Mouse (Mus musculus): Measurements from ENCODE around the gene Trmt44. TPM values are rescaled to one million over a fixed set of nuclear protein-coding genes. Genes with fewer than 3 reads are reported as not detected.

Gene Trmt44
- 6.5 and 6.6 TPM in 2 replicates for polyA plus RNA-seq (2012)

DNA sequence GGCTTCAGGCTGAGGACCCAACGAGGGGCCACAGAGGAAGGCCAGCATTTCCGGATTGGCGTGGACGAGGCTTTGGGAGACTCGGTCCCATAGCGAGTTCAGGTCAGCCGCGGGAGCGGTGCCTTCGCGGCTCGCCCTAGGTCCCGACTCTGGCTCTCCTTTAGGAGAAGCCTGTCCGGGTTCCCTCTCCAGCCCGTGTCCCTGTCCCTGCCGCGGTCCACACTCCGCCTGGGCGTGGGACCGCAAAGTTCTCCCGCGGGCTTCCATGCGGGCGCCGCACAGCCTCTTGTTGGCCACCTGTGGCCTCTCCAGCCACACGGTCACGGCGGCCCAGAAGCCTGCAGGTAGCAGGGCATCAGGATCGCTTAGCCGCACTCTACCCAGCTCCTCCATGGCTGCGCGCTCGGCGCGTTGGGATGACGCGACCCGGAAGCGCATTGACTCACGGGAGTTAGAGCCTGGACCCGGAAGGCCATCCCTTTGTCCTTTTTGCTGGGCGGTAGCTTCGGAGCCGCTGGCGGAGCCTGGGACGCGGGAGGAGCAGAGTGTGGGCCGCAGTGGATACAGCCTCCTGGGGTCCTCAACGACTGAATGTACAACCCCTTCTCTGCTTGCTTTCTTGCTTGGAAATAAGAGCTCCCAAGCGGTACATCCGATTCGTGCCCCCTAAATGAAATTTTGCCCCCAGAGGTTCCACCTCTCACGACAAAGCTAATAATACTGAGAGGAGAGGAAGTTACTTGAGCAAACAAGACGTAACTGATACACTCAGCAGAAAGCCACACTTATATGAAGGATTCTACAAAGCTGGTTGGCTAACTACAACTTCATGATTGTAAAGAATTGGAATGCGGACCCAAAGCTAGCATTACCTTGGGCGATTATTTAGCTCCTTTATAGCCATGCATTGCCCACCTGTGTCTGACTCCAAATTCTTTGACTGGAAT, at the start of gene Trmt44:
Gene Trmt44 (minus strand): TSS at position 418 of the 947 bp plus-strand sequence.
- TF ChIP-seq GATA1 (IDR thresholded peaks at IDR 0.05; ENCODE audit: low read length): no peak

DNA sequence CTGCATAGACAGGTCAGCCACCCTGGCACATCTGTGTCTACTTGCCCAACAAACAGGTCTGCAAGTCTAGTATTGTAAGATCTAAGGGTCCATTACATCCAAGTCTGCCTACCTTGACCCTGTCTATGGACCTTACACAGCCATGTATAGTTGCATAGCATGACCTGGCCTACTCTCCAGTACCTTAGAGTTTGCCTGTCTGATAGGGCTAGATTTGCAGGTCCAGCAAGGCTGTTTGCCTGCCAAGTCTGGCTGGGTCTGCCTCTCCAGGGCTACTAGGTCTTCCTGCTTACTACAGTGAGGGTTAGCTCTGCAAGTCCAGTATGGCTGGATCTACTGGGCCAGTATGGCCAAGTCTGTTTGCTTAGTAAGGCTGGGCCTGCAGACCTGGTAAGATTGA, 49.0 kb upstream of the Trmt44 start:
- TF ChIP-seq GATA1 (IDR thresholded peaks at IDR 0.05; ENCODE audit: low read length): no peak

DNA sequence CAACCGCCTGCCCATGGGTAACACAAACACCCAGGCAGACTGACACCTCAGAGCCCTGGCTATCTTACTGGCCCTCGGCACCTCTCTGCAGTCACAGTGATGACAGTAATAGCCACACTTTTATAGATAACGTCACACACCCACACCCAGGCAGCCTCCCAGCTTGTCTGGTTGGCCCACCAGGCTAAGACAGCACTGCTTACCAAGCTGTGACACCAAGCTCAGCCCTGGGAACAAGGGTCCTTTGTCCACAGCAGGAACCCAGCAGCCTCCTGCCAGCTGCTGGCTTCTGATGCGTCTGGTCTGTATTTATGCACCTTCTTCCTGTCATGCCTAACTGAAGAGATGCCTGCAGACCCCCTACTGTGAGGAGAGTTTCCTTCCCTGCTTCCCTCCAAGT, 46.2 kb upstream of the Trmt44 start:
- no peak for TF ChIP-seq GATA1 (IDR thresholded peaks at IDR 0.05; ENCODE audit: low read length)

DNA sequence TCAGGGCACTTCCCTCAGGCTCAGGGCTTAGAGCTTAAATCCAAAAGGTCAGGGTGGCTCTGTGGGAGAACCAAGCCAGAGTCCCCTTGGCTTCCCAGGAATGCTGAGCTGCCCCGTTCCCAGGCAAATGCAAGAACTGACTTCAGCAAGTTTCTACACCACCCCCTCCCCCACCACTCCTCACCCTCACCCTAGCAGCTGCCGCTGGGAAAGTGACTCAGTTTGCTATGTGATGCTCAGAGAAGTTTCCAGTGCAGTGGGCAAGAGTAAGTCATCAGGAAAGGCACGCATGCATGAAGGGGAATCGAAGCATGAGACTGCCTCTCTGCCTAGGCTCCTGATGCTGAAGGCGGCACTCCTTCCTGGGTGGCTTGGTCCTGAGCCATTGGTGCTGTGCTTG, 42.1 kb upstream of the Trmt44 start:
- no peak for TF ChIP-seq GATA1 (IDR thresholded peaks at IDR 0.05; ENCODE audit: low read length)

DNA sequence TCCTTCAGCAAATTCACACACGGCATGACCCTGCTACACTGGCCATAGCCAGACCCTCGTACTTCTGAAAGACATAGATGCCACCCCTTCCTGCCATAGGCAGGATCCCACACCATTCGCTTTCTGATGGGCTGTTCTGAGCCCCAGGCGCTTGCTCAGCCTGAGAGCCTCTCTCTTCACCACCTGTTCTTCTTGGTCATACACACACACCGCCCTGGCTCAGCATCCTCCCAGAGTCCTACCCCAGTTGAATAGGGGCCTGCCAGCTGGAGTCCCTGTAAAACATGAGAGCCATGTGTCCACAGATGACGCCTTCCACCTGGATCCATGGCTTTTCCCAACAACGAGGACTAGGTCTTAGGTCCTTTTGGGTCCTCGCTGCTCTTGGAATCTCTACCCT, 37.9 kb upstream of the Trmt44 start:
- TF ChIP-seq GATA1 (IDR thresholded peaks at IDR 0.05; ENCODE audit: low read length): no peak

DNA sequence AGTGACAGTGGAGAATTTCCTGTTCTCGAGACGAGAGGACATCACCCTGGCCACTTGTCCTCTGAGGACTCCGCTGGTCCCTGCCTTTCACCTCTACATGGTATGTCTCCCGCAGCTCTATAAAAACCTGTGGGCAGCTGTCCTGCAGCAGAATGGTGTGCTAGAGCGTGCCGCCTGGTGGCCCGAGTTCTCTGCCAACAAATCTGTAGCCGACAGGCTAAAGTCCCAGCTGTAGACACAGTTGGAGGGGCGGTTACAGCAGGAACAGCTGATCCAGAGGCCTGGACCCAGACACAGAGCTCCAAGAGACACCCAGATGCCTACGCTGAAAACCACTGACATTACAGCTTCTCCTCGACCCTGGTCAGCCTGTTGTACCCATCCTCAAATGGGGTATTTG, 37.0 kb upstream of the Trmt44 start:
- TF ChIP-seq GATA1 (IDR thresholded peaks at IDR 0.05; ENCODE audit: low read length): no peak

DNA sequence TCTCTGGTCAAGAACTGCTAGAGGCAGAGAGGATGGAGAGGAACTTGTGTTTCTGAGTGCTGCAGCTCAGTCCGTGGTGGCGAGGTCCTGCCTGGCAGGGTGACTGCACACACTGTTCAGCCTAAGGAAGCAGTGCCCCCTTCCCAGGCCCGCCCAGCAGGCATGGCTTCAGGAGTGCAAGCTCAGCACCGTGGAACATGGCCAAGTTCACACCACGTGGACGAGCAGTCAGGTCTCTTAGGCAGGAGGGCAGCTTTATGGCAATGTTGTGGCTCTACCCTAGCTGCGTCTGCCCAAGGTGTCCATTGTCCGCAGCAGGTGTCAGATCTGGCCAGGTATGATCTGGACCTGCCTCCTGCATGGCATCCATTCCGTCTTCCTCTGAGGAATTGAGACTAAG, 36.3 kb upstream of the Trmt44 start:
- TF ChIP-seq GATA1 (IDR thresholded peaks at IDR 0.05; ENCODE audit: low read length): no peak

DNA sequence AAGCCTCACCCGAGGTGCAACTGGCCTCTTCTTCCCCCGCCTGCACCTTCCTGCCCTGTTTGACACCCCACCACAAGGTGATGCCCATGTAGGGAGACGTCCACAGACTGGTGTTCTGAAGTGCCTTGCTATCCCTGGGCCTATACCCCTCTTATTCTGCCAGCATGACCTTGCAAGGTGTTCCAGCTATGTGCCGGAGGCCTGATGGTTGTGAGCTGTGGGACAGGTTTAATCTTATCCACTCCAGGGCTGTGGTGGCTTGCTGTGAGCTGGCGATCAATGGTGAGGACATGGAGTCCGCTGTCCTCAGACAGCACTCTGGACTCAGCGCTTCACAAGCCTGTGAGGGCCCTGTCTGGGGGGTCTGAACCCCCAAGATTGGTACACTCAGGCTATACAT, 35.5 kb upstream of the Trmt44 start:
- no peak for TF ChIP-seq GATA1 (IDR thresholded peaks at IDR 0.05; ENCODE audit: low read length)

DNA sequence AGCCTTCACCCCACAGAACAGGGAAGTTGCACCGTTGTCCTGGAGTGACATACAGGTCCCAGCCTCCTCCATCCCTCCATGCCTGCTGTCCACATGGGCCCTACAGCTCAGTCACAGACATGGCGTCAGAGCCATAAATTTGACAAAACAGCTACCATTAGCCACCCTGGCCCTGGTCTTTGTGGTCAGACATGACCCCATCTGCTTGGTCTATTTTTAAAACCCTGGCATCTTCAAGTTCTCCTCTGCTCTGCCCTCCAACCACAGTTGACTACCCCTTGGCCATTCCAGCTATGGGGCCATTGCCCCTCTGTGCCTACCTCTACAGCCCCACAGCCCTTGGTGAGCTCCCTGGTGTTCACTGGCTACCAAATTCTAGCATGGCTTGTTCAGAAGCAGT, 35.1 kb upstream of the Trmt44 start:
- no peak for TF ChIP-seq GATA1 (IDR thresholded peaks at IDR 0.05; ENCODE audit: low read length)

DNA sequence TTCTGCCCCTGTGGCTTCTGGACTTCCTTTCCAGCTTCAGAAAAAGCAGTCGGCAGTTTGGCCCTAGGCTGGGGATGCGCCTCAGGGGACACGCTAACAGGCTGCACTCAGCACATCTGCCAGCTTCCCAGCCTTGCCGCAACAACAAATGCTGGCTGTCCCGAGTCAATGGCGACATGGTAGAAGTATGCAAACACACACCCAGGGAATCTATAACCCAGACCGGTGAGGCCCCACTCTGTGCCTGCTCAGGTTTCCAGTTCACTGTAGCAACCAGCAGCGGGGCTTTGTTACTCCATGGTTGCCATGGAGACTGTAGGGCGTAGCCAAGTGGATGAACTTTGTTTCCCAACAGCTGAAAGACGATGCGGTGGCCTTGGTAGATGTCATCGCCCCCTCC, 34.5 kb upstream of the Trmt44 start:
- TF ChIP-seq GATA1 (IDR thresholded peaks at IDR 0.05; ENCODE audit: low read length): no peak

DNA sequence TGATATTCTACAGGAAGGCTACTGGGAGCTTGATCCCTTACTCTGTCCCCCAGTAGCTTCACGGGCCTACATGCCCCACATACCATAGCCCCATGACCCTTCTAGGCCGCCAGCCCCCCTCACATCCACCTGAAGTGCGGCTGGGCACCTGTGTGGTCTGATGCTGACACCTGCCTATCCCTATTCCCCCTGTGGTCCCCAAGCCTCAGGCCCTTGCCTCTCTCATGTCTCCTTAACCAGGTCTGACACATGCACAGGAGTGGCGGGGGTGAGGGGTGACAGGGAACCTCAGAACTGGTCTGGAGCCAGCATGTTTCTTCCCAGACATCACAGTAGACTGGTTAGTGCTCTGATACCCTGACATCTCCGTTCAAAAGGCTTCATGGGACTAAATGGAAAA, 33.7 kb upstream of the Trmt44 start:
- TF ChIP-seq GATA1 (IDR thresholded peaks at IDR 0.05; ENCODE audit: low read length): no peak

DNA sequence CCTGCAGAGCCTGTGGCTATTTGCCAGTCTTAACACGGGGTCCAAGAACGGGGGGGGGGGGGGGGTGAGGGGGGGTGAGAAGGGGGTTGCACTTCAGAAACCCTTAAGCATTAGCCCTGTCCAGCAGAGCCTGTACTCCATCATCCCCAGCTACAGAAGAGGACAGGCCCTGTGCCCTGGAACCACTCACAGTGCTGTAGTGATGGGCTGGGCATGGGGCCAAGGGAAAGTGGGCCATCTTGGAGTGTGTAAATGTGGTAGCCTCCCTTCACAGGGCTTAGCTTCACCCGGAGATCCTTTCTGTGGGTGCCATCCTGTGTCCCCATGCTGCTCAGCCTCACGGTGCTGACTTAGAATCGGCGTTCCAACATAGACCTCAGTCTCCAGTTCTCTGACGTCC, 32.9 kb upstream of the Trmt44 start:
- no peak for TF ChIP-seq GATA1 (IDR thresholded peaks at IDR 0.05; ENCODE audit: low read length)

DNA sequence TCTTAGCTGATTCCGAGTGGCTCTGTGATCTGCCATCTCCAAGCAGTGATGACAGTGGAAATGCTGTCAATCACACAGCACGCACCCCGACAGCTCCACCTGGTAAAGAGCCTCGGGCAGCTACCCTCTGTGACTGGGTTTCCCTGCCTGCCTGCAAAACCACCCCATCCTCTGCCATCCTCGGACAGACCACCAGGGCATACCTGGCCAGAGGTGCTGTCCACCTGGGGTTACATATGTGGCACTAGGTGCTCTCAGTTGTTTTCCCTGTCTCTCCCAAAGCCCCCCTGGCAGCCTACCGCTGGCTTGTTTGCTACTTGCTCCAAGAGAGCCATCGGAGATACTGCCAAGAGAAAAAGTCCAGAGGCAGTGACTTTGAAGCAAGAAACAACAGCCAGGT, 31.9 kb upstream of the Trmt44 start:
- TF ChIP-seq GATA1 (IDR thresholded peaks at IDR 0.05; ENCODE audit: low read length): no peak

DNA sequence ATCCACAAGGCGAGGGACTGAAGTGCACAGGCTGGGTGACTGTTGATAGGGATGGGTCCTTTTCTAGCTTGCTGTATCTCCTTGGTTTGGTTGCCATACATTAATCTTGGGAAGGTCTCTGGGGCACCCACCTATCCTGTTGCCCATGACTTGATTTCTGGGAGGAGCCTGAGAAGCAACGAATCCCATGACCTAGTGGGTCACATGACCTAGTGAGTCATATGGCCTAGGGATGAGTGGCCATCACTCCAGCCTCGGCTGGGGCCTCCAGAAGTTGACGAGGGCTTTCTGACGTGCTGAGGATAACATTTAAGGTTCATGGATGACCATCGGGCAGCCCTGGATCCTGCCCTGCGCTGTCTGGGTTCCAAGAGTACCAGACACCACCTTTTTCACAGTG, 30.5 kb upstream of the Trmt44 start:
- TF ChIP-seq GATA1 (IDR thresholded peaks at IDR 0.05; ENCODE audit: low read length): no peak

DNA sequence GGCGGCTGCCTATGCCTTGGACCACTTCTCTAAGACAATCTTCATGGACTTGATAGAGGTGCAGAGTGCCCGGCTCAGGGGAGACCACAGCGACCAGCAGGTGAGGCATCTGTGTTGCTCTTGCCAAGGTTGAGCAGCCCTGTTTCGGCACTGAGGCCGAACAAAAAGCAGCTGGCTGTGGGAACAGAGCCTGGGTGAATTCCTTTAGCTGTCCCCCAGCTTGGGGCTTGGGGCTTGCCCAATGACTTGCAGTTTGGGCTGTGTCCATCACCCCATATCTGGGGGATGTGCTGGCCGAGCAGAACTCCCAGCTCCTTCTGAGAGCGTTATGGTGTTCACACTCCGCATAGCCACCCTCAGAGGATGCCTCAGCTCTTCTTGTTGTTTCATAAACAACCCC, 26.7 kb upstream of the Trmt44 start:
- no peak for TF ChIP-seq GATA1 (IDR thresholded peaks at IDR 0.05; ENCODE audit: low read length)

DNA sequence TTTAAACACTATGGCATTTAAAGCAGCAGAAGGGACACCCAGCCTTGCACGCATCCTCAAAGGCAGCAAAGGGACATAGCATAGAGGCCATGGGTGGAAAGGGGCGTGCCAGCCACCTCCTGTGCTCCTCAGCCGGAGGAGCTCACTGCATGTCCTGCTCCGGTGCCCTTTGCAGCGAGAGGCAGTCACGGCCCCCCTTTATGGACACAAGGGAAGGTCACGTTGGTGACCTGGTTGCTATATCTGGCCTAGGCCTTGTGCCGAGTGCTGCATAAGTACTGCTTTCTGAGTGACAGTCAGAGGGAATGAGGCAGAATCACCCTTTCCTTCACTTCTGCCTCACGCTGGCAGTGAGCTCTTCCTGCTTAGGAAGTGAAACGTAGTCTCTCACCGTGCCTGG, 25.4 kb upstream of the Trmt44 start:
- no peak for TF ChIP-seq GATA1 (IDR thresholded peaks at IDR 0.05; ENCODE audit: low read length)

Measured in G1E-ER4 (cell line).